Mouse (Mus musculus): ENCODE results near the gene Cpne7. TPM values are rescaled to one million over a fixed set of nuclear protein-coding genes. Genes with fewer than 3 reads are reported as not detected.
"Not testable (repeated sequence)": the region's sequence is repeated elsewhere in the genome, so short reads cannot be mapped to it uniquely, and the experiment has no call there.

Gene Cpne7
- total RNA-seq (2021): under 1 TPM; 0.41 to 0.82 TPM
- long read RNA-seq, experiment 1: 0 reads
- long read RNA-seq, experiment 2: 0 reads

DNA sequence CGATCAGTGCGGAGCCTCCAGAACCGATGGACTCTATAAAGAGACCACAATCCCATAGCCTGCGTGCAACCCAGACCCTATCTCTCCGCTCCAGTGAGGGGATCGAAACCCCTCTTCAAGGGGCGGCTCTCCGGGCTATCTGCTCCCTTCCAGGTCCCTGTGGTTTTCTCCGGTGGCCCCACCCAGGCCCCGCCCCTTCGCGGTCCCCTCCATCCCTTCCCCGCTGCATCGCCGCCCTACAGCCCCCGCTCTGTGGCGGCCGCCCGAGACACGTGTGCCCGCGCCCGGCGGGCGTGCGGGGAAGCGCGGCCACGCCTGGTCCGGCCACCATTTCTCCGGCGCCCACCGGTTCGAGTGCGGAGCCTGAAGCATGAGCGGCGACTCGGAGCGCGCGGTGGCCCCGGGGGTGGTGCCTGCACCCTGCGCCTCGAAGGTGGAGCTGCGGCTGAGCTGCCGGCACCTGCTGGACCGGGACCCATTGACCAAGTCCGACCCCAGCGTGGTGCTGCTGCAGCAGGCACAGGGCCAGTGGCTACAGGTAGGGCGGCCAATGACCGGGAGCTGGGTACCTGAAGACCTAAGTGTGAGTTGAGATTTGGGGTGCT, at the start of gene Cpne7:
Gene Cpne7, plus strand, starts transcription at position 248 of the 605 bp plus-strand sequence.
- DNase-seq: no peak

GRCm38 (mm10) chr8:123071176-123071575, 46.0 kb upstream of the Cpne7 start:
- no peak for DNase-seq

GRCm38 (mm10) chr8:123077213-123077612, 40.0 kb upstream of the Cpne7 start:
- no peak for DNase-seq

GRCm38 (mm10) chr8:123082993-123083392, 34.2 kb upstream of the Cpne7 start:
- no peak for DNase-seq

DNA sequence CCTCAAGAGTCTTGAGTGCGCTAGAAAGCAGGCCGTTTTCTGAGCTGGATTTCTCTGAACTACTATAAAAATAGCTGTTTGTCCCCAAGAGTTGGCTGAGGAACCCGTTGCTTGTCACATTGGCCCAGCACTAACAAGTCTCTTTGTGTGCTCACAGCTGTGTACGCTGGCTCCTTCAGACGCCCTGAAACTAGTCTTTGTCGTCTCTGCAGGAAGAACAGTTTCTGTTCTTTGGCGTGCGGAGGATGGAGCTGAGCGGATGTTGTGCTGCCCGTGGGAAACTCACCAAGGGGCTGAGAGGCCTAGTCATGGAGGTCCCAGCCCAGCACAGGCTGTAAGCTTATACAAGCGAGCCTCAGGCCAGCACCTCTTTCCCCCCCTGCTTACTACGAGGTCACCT, 33.6 kb upstream of the Cpne7 start:
- DNase-seq: no peak

GRCm38 (mm10) chr8:123087289-123087688, 29.9 kb upstream of the Cpne7 start:
- no peak for DNase-seq

DNA sequence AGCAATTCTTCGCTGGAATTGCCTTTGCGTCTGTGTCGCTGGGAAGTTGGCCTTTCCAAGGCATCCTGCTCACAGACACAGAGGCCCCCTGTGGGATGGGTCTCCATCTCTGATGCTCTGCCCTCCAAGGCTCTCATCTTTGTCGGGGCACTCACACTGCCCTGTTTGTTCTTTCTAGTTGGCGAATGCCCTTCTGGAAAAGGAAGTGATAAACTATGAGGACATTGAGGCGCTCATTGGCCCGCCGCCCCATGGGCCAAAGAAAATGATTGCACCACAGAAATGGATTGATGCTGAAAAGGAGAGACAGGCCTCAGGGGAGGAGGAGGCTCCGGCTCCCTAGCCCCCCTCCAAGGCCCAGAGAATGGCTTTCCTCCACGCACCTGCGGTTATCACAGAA, 20.0 kb upstream of the Cpne7 start:
- DNase-seq: no peak

DNA sequence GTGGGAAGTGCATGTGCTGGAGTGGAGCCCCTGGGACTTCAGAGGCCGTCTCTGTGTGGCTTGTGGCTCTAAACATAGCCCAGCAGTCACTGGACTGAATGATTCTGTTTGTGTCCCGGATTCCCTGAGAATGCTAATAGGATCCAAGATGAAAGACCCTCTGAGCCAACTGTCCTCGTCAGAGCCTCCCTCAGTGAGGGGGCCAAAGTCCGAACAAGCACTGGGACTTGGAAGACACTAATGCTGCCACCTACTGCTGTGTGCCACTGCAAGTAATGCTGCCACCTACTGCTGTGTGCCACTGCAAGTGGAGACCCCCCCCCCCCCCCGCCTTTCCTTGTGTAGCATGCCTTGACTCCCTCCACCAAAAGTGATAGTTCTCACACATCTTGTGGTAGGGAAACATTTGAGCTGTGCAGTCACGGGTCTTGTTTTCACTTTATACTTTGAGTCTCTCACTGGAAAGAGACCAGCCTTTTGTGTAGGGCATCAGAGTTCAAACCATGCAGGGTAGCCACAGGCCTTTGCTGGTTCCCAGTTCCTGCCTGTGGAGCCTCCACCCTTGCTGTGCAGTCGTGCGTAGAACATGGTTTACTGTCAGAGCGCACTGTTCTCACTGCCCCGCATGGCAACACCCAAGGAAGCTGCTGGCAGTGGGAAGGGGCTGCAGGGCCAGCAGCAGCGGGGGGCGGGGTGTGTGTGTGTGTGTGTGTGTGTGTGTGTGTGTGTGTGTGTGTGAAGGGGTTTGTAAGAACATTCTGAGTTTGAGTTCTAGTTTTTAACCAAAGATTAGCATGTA, 19.2 kb upstream of the Cpne7 start:
- no peak for DNase-seq

GRCm38 (mm10) chr8:123100288-123100687, 16.9 kb upstream of the Cpne7 start:
- DNase-seq: no peak

- DNase-seq: no peak
Measured at GRCm38 (mm10) chr8:123101244-123101643, 15.9 kb upstream of the Cpne7 start.

DNA sequence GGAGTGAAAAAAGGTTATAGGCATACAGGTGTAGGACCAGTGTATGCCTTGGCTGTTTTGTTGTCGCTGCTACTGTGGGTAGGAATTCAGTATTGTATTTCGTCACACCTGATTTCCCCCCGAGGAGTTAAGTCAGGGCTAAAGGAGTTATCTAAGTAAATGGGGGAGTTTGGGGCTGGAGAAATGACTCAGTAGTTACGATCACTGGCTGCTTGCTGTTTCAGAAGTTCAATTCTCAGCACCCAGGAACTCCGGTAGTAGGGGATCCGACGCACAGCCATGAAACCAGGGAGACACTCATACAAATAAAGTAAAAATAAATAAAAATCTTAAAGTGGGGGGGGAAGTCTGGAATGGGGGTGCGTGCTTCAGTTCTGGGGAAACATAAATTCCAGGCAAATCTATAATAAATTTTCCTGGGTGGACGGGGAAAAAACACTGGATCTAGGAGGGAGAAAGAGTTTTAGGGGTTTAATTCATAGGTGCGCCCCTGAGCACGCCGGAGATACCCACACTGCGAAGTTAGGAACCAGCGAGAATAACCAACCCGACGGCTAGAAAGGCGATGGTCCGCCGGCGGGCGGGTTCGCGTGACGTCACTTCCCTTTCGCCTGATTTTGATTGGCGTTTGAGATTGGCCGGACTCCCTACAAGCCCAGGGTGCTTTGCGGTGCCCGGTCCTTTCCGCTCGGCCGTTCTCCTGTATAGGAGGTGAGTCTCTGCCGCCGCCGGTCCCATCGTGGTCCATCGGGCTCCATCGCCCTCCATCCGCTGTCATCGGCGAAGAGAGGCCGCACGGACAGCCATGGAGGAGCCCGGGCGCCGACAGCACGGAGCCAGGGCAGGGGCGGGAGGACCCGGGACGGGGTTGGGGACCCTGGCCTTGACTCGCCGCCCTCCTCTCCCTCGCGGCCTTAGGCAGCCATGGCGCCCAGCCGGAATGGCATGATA, 15.2 kb upstream of the Cpne7 start, which contains the start of gene Rpl13:
Gene Rpl13, plus strand, starts transcription at position 616 of the 951 bp plus-strand sequence.
- DNase-seq: peak; percentile 97

DNA sequence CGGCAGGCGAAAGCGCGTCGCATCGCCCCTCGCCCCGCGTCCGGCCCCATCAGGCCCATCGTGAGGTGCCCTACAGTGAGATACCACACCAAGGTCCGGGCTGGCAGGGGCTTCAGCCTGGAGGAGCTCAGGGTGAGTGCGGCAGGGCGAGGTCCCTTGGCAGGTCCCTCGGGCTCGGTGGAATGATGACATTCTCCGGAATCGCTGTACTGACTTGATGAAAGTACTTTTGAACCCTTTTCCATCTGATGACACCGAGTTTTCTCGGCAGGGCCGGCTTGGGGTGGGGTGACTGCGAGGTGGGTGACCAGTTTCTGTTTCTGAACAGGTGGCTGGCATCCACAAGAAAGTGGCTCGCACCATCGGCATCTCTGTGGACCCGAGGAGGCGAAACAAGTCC, 14.3 kb upstream of the Cpne7 start:
- DNase-seq: not testable (repeated sequence)

GRCm38 (mm10) chr8:123103285-123103684, 13.9 kb upstream of the Cpne7 start:
- no peak for DNase-seq

GRCm38 (mm10) chr8:123104046-123104767, 13.0 kb upstream of the Cpne7 start:
- DNase-seq: no peak

- no peak for DNase-seq
Measured at GRCm38 (mm10) chr8:123105553-123106326, 11.4 kb upstream of the Cpne7 start.

- DNase-seq: no peak
Measured at GRCm38 (mm10) chr8:123106531-123106930, 10.6 kb upstream of the Cpne7 start.

DNA sequence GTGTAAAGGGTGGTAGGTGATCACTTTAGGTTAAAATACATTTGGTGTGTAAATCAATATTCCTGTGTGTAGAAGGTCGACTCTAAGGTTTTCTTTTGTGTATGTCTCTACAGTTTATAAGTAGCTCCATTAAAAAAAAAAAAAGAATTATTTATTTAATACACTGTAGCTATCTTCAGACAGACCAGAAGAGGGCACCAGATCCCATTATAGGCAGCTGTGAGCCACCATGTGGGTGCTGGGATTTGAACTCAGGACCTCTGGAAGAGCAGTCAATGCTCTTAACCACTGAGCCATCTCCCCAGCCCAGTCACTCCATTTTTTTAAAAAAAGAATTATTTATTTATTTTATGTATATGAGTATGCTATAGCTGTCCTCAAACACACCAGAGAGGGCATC, 9.2 kb upstream of the Cpne7 start:
- no peak for DNase-seq

GRCm38 (mm10) chr8:123108953-123109352, 8.2 kb upstream of the Cpne7 start:
- DNase-seq: no peak

GRCm38 (mm10) chr8:123110649-123111048, 6.5 kb upstream of the Cpne7 start:
- peak; percentile 56 for DNase-seq

- DNase-seq: no peak
Measured at GRCm38 (mm10) chr8:123112892-123113291, 4.3 kb upstream of the Cpne7 start.

DNA sequence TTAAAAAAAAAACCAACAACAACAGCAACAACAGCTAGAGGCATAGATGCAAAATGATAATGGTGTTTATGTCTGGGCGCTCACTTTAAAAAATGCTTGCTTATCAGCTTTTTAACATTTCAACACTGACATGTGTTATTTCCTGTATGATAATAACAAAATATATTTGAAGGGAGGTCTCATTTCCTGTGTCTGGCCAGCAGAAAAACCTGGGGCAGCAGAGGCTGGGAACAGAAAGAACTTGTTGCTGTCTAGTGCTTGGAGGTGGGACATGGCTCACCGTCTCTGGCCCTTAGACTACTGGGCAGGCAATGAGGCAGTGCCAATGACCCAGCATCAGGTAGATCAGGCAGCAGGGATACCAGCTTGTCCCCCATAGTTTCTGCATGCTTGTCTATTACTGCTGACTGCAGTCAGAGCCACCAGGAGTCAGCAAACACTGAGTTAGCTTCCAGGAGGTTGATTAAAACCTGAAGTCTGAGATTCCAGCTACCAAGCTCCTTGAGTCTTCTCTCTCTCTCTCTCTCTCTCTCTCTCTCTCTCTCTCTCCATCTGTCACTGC, 3.2 kb upstream of the Cpne7 start:
- DNase-seq: no peak
